Mouse (Mus musculus): ENCODE measurements around the gene Adar.

DNA sequence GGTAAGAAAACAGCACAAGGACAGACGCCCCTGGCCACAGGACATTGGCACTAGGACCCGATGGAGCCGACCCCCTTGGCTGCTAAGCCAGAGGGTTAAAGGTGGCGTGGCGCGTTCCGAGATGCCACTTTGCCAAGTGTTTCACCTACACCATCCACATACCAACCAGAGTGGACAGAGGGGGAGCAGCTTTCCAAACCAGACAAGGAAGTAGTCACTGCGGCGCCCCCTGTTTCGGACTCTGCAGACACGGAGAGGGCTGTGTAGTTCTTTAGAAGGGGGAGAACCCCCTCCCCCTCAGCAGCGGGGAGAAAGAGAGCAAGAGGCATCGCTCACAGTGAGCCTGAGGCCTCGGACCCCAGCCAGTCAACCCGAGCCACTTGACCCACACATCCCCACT is 88.1 kb downstream of the Adar start:
- TF ChIP-seq CTCF (IDR thresholded peaks at IDR 0.05; ENCODE audit: extremely low read depth, insufficient read depth, low read length), result no peak
- TF ChIP-seq POLR2A (IDR thresholded peaks at IDR 0.05; ENCODE audit: extremely low read depth, insufficient read depth, low read length), result no peak

All from cortical plate, adult 2 months (tissue).